19 mouse cellular contexts compared by ENCODE assay signal in genomic region chr5:125076183-125076582, GRCm38 (mm10).
DNase-seq lines count a peak whose midpoint lies in the region; ATAC-seq and TF ChIP-seq lines count a peak whose summit lies in the region.
"Had no signal": no experiment of that assay in that cellular context is flagged by ENCODE, and none has a peak within 500 bp of the region (broad histone marks: within the 10 kb centered on the region; RNA-seq: fewer than 3 reads in every experiment).

No protein-coding gene starts in this region.

- no peak overlapping the region for H3K4me3 ChIP-seq in heart, embryonic 10.5 days
- H3K4me3 ChIP-seq in heart, postnatal 0 days (ENCODE audit: low read depth, low read length): no peak overlapping the region
- H3K4me3 ChIP-seq: embryonic facial prominence, embryonic 12.5 days; hindbrain, embryonic 15.5 days; liver, embryonic 15.5 days; midbrain, embryonic 12.5 days had no signal

- H3K27me3 ChIP-seq in heart, embryonic 10.5 days (ENCODE audit: insufficient read depth, poor library complexity, severe bottlenecking): no peaks in the 10 kb centered on the region
- no peaks in the 10 kb centered on the region for H3K27me3 ChIP-seq in heart, postnatal 0 days (ENCODE audit: control insufficient read depth, insufficient read depth, low read length)
- H3K27me3 ChIP-seq: embryonic facial prominence, embryonic 12.5 days; hindbrain, embryonic 15.5 days; liver, embryonic 15.5 days; midbrain, embryonic 12.5 days had no signal

- peaks cover 56% of the 10 kb centered on the region for H3K4me1 ChIP-seq in heart, embryonic 10.5 days
- H3K4me1 ChIP-seq in heart, postnatal 0 days (ENCODE audit: control insufficient read depth, insufficient read depth): peaks cover 53% of the 10 kb centered on the region
- H3K4me1 ChIP-seq: midbrain, embryonic 12.5 days had no signal

- H3K36me3 ChIP-seq in heart, embryonic 10.5 days: peaks cover 66% of the 10 kb centered on the region
- H3K36me3 ChIP-seq in heart, postnatal 0 days (replicated peaks; ENCODE audit: control insufficient read depth, insufficient read depth, low read length): peaks cover 30% of the 10 kb centered on the region

- no peak overlapping the region for H3K9ac ChIP-seq in heart, postnatal 0 days (replicated peaks; ENCODE audit: low read depth, low read length)
- H3K9ac ChIP-seq: embryonic facial prominence, embryonic 12.5 days; hindbrain, embryonic 15.5 days; liver, embryonic 15.5 days; midbrain, embryonic 12.5 days had no signal

- intact Hi-C loops in heart, postnatal 10 days (cut with DNase I): no loop called here

- TF ChIP-seq EP300 in heart, postnatal 0 days (IDR thresholded peaks at IDR 0.05; ENCODE audit: low read depth): no peak

- no peak for ATAC-seq in heart, postnatal 0 days (ENCODE audit: insufficient read depth, low read depth)
- ATAC-seq: forebrain, embryonic 16.5 days had no signal

- no peak overlapping the region for H3K4me2 ChIP-seq in heart, postnatal 0 days (ENCODE audit: low read depth, low read length)
- H3K4me2 ChIP-seq: embryonic facial prominence, embryonic 12.5 days; hindbrain, embryonic 15.5 days; liver, embryonic 15.5 days; midbrain, embryonic 12.5 days had no signal

- no peak for DNase-seq in heart, embryonic 10.5 days (ENCODE audit: low spot score)
- no peak for DNase-seq in heart, postnatal 4 days
- no peak for DNase-seq in heart, postnatal 0 days (ENCODE audit: low spot score)
- no peak for DNase-seq in heart, postnatal 10 days
- DNase-seq in thymus, postnatal 0 days (ENCODE audit: low spot score): peak; percentile 24
- DNase-seq in thymus, postnatal 14 days: no peak
- no peak for DNase-seq in adipocyte (ENCODE audit: low spot score)
- DNase-seq: B cell, adult 2 months; cerebellum, adult 18-20 months; cerebellum, postnatal 36 days; kidney, adult 18-20 months; kidney, postnatal 10 days; thymus, adult 18-20 months had no signal

- TF ChIP-seq CTCF in heart, postnatal 0 days (IDR thresholded peaks at IDR 0.05; ENCODE audit: low read depth): no peak

- no peaks in the 10 kb centered on the region for H3K9me3 ChIP-seq in heart, embryonic 10.5 days
- H3K9me3 ChIP-seq in heart, postnatal 0 days (replicated peaks; ENCODE audit: control insufficient read depth, low read length): no peaks in the 10 kb centered on the region
- H3K9me3 ChIP-seq: embryonic facial prominence, embryonic 12.5 days; hindbrain, embryonic 15.5 days; liver, embryonic 15.5 days; midbrain, embryonic 12.5 days had no signal

- WGBS in heart, embryonic 10.5 days: 55% methylated on average over 9 of the region's 9 CpGs
- WGBS in heart, postnatal 0 days: 41% methylated on average over 9 of the region's 9 CpGs

- peak overlapping the region; percentile 48 for H3K27ac ChIP-seq in heart, embryonic 10.5 days
- 0 out of 2 replicates have a peak overlapping the region, but pooled peaks have one; percentile 2 for H3K27ac ChIP-seq in heart, postnatal 0 days (ENCODE audit: low read depth)
- H3K27ac ChIP-seq: embryonic facial prominence, embryonic 12.5 days; hindbrain, embryonic 15.5 days; liver, embryonic 15.5 days; macrophage; midbrain, embryonic 12.5 days had no signal
